Mouse (Mus musculus) lung, postnatal 0 days (tissue): ENCODE measurements around the gene Tlk1.

Experiments used
- CTCF ChIP-seq: IDR thresholded peaks from 2 replicates; pipeline ENCODE4 v1.5.1; 2016; ENCODE audit warnings: antibody characterized with exemption, mild to moderate bottlenecking
- EP300 ChIP-seq: IDR thresholded peaks from 2 replicates; pipeline ENCODE4 v1.6.1; 2016; ENCODE audit warnings: antibody characterized with exemption, mild to moderate bottlenecking, control low read depth

DNA sequence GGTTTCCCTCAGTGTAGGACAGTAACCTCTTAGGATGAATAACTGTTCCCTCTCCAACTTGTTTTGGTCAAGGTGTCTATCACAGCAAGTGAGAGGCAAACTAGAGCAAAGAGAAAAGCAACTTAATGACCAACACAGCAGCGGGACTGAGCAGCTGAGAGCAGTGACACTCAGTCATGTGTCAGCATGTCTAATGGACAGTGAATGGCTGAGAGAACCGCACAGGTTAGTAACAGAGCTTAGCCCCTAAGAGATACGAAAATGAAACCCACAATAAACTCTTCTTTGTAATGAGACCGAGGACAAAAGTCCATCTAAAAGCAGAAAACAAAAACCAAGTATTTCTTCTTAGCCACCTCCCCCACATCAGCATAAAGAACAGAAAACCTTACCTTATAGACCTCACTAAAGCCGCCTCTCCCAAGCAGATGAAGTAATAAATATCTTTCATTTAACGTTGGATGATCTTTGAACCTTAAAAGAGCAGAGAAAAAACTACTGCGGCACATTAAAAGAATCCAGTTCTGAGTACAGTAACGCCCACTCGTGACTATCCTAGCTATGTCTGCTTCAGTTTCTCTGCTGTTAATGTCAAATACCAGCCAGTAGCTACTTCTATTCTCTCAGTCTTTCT lies 101.8 kb downstream of the Tlk1 start:
- TF ChIP-seq EP300 = no peak
- no peak for TF ChIP-seq CTCF
